ENCODE assay signal across 8 mouse cellular contexts in genomic region chr9:57644944-57645893, GRCm38 (mm10). TPM values are rescaled to one million over a fixed set of nuclear protein-coding genes. Genes with fewer than 3 reads are reported as not detected.
DNase-seq lines count a peak whose midpoint lies in the region; ATAC-seq lines count a peak whose summit lies in the region.

No protein-coding gene starts in this region.

- H3K27ac ChIP-seq in intestine, embryonic 16.5 days (ENCODE audit: low read length), result peak overlapping the region; percentile 98
- H3K27ac ChIP-seq in midbrain, embryonic 10.5 days (replicated peaks), result peak overlapping the region; percentile 99

- peak; percentile 97 for DNase-seq in adrenal gland, postnatal 10 days
- DNase-seq in embryo, embryonic 9.5 days (ENCODE audit: extremely low spot score), result peak; percentile 94
- DNase-seq in gastrocnemius, postnatal 4 days (ENCODE audit: low spot score in 2 of 2), result peak; percentile 93 to 94
- DNase-seq in left cerebral cortex, postnatal 36 days (ENCODE audit: low spot score in 2 of 2), result peak; percentile 91 to 93
- DNase-seq in midbrain, embryonic 10.5 days (ENCODE audit: low spot score), result peak; percentile 93
- peak; percentile 77 to 81 for DNase-seq in right cerebral cortex, postnatal 36 days (ENCODE audit: low spot score in 2 of 2)
- DNase-seq in urinary bladder, postnatal 4 days (ENCODE audit: low spot score in 2 of 2), result peak; percentile 93

- H3K9ac ChIP-seq in intestine, embryonic 16.5 days (ENCODE audit: low read depth, low read length), result peak overlapping the region; percentile 99

- ATAC-seq in intestine, embryonic 16.5 days, result peak; percentile 81

- intact Hi-C loops in left cerebral cortex, postnatal 36 days (cut with DNase I), result loop anchor here (1.0 to 5.0 kb wide), 2 partner anchors 16 to 53 kb away; no protein-coding TSS in a partner anchor

- no peaks in the 10 kb centered on the region for H3K27me3 ChIP-seq in intestine, embryonic 16.5 days (replicated peaks; ENCODE audit: control insufficient read depth, insufficient read depth, low read length)
- peaks cover 22% of the 10 kb centered on the region for H3K27me3 ChIP-seq in midbrain, embryonic 10.5 days (ENCODE audit: low read depth, poor library complexity, severe bottlenecking)

- peak overlapping the region; percentile 96 for H3K4me3 ChIP-seq in intestine, embryonic 16.5 days (ENCODE audit: low read length)
- peak overlapping the region; percentile 76 for H3K4me3 ChIP-seq in midbrain, embryonic 10.5 days

- peaks cover 52% of the 10 kb centered on the region for H3K4me1 ChIP-seq in intestine, embryonic 16.5 days (ENCODE audit: control insufficient read depth, insufficient read depth, low read length)
- peaks cover 61% of the 10 kb centered on the region for H3K4me1 ChIP-seq in midbrain, embryonic 10.5 days

- under 1% methylated on average over 84 of the region's 85 CpGs for WGBS in intestine, embryonic 16.5 days
- under 1% methylated on average over 80 of the region's 85 CpGs for WGBS in midbrain, embryonic 10.5 days

- no peaks in the 10 kb centered on the region for H3K9me3 ChIP-seq in intestine, embryonic 16.5 days (ENCODE audit: control insufficient read depth, low read length)
- no peaks in the 10 kb centered on the region for H3K9me3 ChIP-seq in midbrain, embryonic 10.5 days (replicated peaks)

- H3K4me2 ChIP-seq in intestine, embryonic 16.5 days (ENCODE audit: low read depth, low read length), result peak overlapping the region; percentile 85

- H3K36me3 ChIP-seq in intestine, embryonic 16.5 days (ENCODE audit: control insufficient read depth, insufficient read depth, low read length), result peaks cover 2% of the 10 kb centered on the region; the same call in 1 of the 2 replicates
- peaks cover 29% of the 10 kb centered on the region for H3K36me3 ChIP-seq in midbrain, embryonic 10.5 days

RNA-seq across cellular contexts. Expression of gene Csk, which starts 8.2 kb away (rescaled TPM):
- total RNA-seq in adrenal gland, postnatal 10 days (2021), result 10 to 100 TPM; 61.5 to 63.7 TPM
- 10 to 100 TPM; 39.5 to 42.9 TPM for total RNA-seq in gastrocnemius, postnatal 4 days (2021)
- polyA plus RNA-seq in intestine, embryonic 16.5 days (2015; fragmentation: Nextera tagmentation; extraction: Ambion mirVana), result 35.9 and 36.6 TPM in 2 replicates
- 10 to 100 TPM; 36.7 to 38.6 TPM for total RNA-seq in left cerebral cortex, postnatal 36 days (2021)
- polyA plus RNA-seq in midbrain, embryonic 10.5 days (2016; fragmentation: Nextera tagmentation; extraction: Ambion mirVana), result 38.9 and 41.5 TPM in 2 replicates

RNA-seq across cellular contexts. Expression of gene Lman1l, which starts 24.6 kb away (rescaled TPM):
- not detected for total RNA-seq in adrenal gland, postnatal 10 days (2021)
- not detected for total RNA-seq in gastrocnemius, postnatal 4 days (2021)
- not detected in 2 replicates for polyA plus RNA-seq in intestine, embryonic 16.5 days (2015; fragmentation: Nextera tagmentation; extraction: Ambion mirVana)
- not detected for total RNA-seq in left cerebral cortex, postnatal 36 days (2021)
- 0.10 TPM in 1 of 2 replicates, not detected in the other for polyA plus RNA-seq in midbrain, embryonic 10.5 days (2016; fragmentation: Nextera tagmentation; extraction: Ambion mirVana)

RNA-seq across cellular contexts. Expression of gene Cyp1a2, which starts 38.3 kb away (rescaled TPM):
- total RNA-seq in adrenal gland, postnatal 10 days (2021), result 10 to 100 TPM; 14.5 to 36.5 TPM
- total RNA-seq in gastrocnemius, postnatal 4 days (2021), result under 1 TPM in 1 of 2 experiments, not detected in 1; 0.16 TPM
- polyA plus RNA-seq in intestine, embryonic 16.5 days (2015; fragmentation: Nextera tagmentation; extraction: Ambion mirVana), result not detected in 2 replicates
- total RNA-seq in left cerebral cortex, postnatal 36 days (2021), result not detected
- not detected in 2 replicates for polyA plus RNA-seq in midbrain, embryonic 10.5 days (2016; fragmentation: Nextera tagmentation; extraction: Ambion mirVana)

RNA-seq across cellular contexts. Expression of gene Cplx3, which starts 39.1 kb away (rescaled TPM):
- total RNA-seq in adrenal gland, postnatal 10 days (2021), result not detected
- not detected for total RNA-seq in gastrocnemius, postnatal 4 days (2021)
- polyA plus RNA-seq in intestine, embryonic 16.5 days (2015; fragmentation: Nextera tagmentation; extraction: Ambion mirVana), result not detected in 2 replicates
- 10 to 100 TPM; 16.3 to 27.4 TPM for total RNA-seq in left cerebral cortex, postnatal 36 days (2021)
- polyA plus RNA-seq in midbrain, embryonic 10.5 days (2016; fragmentation: Nextera tagmentation; extraction: Ambion mirVana), result 2.5 and 3.1 TPM in 2 replicates

RNA-seq across cellular contexts. Expression of gene Cyp1a1, which starts 42.5 kb away (rescaled TPM):
- under 1 TPM; 0.15 to 0.45 TPM for total RNA-seq in adrenal gland, postnatal 10 days (2021)
- total RNA-seq in gastrocnemius, postnatal 4 days (2021), result not detected
- not detected in 2 replicates for polyA plus RNA-seq in intestine, embryonic 16.5 days (2015; fragmentation: Nextera tagmentation; extraction: Ambion mirVana)
- under 1 TPM in 1 of 2 experiments, not detected in 1; 0.22 TPM for total RNA-seq in left cerebral cortex, postnatal 36 days (2021)
- polyA plus RNA-seq in midbrain, embryonic 10.5 days (2016; fragmentation: Nextera tagmentation; extraction: Ambion mirVana), result 0.04 TPM in 1 of 2 replicates, not detected in the other

Comparison
In these comparisons a context has a peak if more than half of its experiments do, and no peak if none do; other contexts are left out.
1. Peak in every context shown above with its lines: DNase-seq, ATAC-seq, H3K4me3 ChIP-seq and H3K27ac ChIP-seq.
2. RNA of gene Cyp1a2, which starts 38.3 kb away (total RNA-seq): 14.5 to 36.5 TPM in adrenal gland, postnatal 10 days; 0.16 TPM in gastrocnemius, postnatal 4 days and not detected in left cerebral cortex, postnatal 36 days; every median in the first group is over 10 times any median in the second.